Mouse (Mus musculus): Measurements from ENCODE around the gene 1110051M20Rik.

- TF ChIP-seq CTCF (conservative IDR thresholded peaks at IDR 0.05 in 1 of 2, IDR thresholded peaks at IDR 0.05 in 1 of 2; ENCODE audit: low read depth in 2 of 2, low read length in 2 of 2) (no peak), POLR2A (IDR thresholded peaks at IDR 0.05; ENCODE audit: low read depth, low read length) (no peak), RAD21 (IDR thresholded peaks at IDR 0.05; ENCODE audit: low read depth, low read length) (no peak), CHD1 (IDR thresholded peaks at IDR 0.05; ENCODE audit: low read depth, low read length) (no peak), MAX (IDR thresholded peaks at IDR 0.05; ENCODE audit: low read length) (no peak), CHD2 (IDR thresholded peaks at IDR 0.05; ENCODE audit: low read length) (no peak)
These were observed 196.1 kb downstream of the 1110051M20Rik start for GRCm38 (mm10) chr2:91248366-91248765.
